Mouse (Mus musculus): ENCODE data around the gene Gm49369.

DNA sequence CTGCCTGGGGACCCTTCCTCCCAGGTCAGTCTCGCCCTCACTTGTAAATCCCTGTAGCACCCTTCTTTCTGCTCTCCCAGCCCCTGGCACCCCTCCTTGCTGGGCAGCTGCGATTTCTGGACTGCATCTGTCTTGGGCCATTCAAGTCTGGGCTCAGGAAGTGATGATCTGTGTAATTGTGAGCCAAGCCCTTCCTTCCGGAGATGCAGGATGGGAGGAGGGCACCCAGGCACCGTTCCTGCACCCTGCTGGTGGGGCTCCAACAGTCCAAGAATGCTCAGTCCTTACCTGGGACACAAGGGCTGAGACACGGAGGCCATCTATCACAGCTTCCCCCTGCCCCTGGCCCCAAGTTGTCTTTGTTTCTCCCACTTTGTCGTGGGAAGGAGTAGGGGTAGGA is 12.6 kb downstream of the Gm49369 start:
- TF ChIP-seq CTCF (IDR thresholded peaks at IDR 0.05; ENCODE audit: low read depth, low read length) (no peak), EP300 (IDR thresholded peaks at IDR 0.05; ENCODE audit: insufficient read depth, low read depth, low read length) (no peak), POLR2A (IDR thresholded peaks at IDR 0.05; ENCODE audit: insufficient read depth, low read length) (no peak)
